30 mouse cellular contexts compared by ENCODE assay signal in the genomic region with DNA sequence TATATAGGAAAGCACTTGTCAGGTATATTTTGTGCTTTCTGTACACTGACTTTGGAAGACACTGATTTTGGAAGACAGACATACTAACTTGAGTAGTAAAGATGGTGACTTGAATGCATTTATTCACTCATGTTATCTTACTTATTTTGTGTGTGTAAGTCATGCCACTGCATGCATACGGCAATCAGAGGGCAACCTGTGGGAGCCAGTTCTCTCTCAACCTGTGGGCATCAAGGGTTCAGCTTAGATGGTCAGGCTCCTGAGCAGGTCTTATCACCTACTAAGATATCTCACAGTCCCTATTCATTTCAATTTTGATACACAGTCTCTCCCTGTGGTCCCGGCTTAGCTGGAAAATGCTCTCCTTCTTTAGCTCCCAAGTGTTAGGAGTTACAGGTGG. TPM values are rescaled to one million over a fixed set of nuclear protein-coding genes. Genes with fewer than 3 reads are reported as not detected.
"Had no signal": no experiment of that assay in that cellular context is flagged by ENCODE, and none has a peak within 500 bp of the region (broad histone marks: within the 10 kb centered on the region; RNA-seq: fewer than 3 reads in every experiment).

No protein-coding gene starts in this region.

- H3K27ac ChIP-seq: heart, embryonic 13.5 days; heart, embryonic 15.5 days; hindbrain, embryonic 10.5 days; hindbrain, embryonic 12.5 days; hindbrain, embryonic 13.5 days; hindbrain, embryonic 14.5 days; hindbrain, embryonic 15.5 days; hindbrain, postnatal 0 days; intestine, embryonic 15.5 days; kidney, embryonic 15.5 days; kidney, postnatal 0 days; layer of hippocampus, adult 2 months; left cerebral cortex, adult 2 months had no signal

- H3K9me3 ChIP-seq: heart, embryonic 12.5 days; heart, embryonic 13.5 days; heart, embryonic 15.5 days; hindbrain, embryonic 10.5 days; hindbrain, embryonic 12.5 days; hindbrain, embryonic 13.5 days; hindbrain, embryonic 15.5 days; intestine, embryonic 15.5 days; kidney, embryonic 15.5 days had no signal

- DNase-seq: heart, postnatal 10 days; heart, postnatal 36 days; heart, postnatal 4 days; kidney, adult 11 months; kidney, adult 18-20 months; kidney, adult 2 months; kidney, adult 8-10 months; kidney, adult 9 months; kidney, postnatal 10 days; kidney, postnatal 14 days; kidney, postnatal 25 days; kidney, postnatal 36 days; kidney, postnatal 4 days; layer of hippocampus, adult 9-11 months; layer of hippocampus, postnatal 36 days had no signal

- H3K36me3 ChIP-seq: heart, embryonic 12.5 days; heart, embryonic 13.5 days; heart, embryonic 15.5 days; hindbrain, embryonic 10.5 days; hindbrain, embryonic 12.5 days; hindbrain, embryonic 13.5 days; hindbrain, embryonic 15.5 days; intestine, embryonic 15.5 days; kidney, embryonic 15.5 days had no signal

- H3K27me3 ChIP-seq: heart, embryonic 13.5 days; heart, embryonic 15.5 days; hindbrain, embryonic 12.5 days; hindbrain, embryonic 13.5 days; hindbrain, embryonic 15.5 days; intestine, embryonic 15.5 days; kidney, embryonic 15.5 days had no signal

- H3K4me3 ChIP-seq: heart, embryonic 12.5 days; heart, embryonic 13.5 days; heart, embryonic 15.5 days; hindbrain, embryonic 10.5 days; hindbrain, embryonic 12.5 days; hindbrain, embryonic 13.5 days; hindbrain, embryonic 15.5 days; intestine, embryonic 15.5 days; kidney, embryonic 15.5 days; layer of hippocampus, adult 2 months; left cerebral cortex, adult 2 months had no signal

RNA-seq across cellular contexts. Expression of gene Grip1, which starts 5.4 kb away (rescaled TPM):
- total RNA-seq: hematopoietic stem cell, adult 5-6 weeks had no signal
